Mouse (Mus musculus): Measurements from ENCODE around the gene Mb21d2. TPM values are rescaled to one million over a fixed set of nuclear protein-coding genes. Genes with fewer than 3 reads are reported as not detected.

Gene Mb21d2
- total and polyA plus RNA-seq, 3 experiments: not detected

GRCm38 (mm10) chr16:28899161-28899540, 30.3 kb downstream of the Mb21d2 start:
- Histone ChIP-seq H3K79me2 (ENCODE audit: control insufficient read depth, insufficient read depth, low read length, poor library complexity) (no peaks in the 10 kb centered on the region), H3K27me3 (ENCODE audit: control insufficient read depth in 1 of 2, insufficient read depth in 2 of 2, low read length in 2 of 2) (no peaks in the 10 kb centered on the region), H3K4me3 (ENCODE audit: control insufficient read depth in 1 of 2, insufficient read depth in 1 of 2, low read depth in 2 of 2, low read length in 2 of 2) (no peak overlapping the region), H3K27ac (ENCODE audit: control insufficient read depth, low read depth, low read length) (no peak overlapping the region), H3K9me3 (replicated peaks; ENCODE audit: insufficient read depth, low read length) (no peaks in the 10 kb centered on the region), H3K9ac (ENCODE audit: control insufficient read depth, low read depth, low read length, poor library complexity, severe bottlenecking) (no peak overlapping the region), H3K4me1 (ENCODE audit: control insufficient read depth in 1 of 2, insufficient read depth in 2 of 2, low read length in 2 of 2) (no peaks in the 10 kb centered on the region), H3K36me3 (ENCODE audit: control insufficient read depth in 1 of 2, insufficient read depth in 2 of 2, low read length in 2 of 2) (no peaks in the 10 kb centered on the region)
- TF ChIP-seq ZMIZ1 (IDR thresholded peaks at IDR 0.05; ENCODE audit: low read depth, low read length) (no peak), KAT2A (conservative IDR thresholded peaks at IDR 0.05; ENCODE audit: low read depth, low read length) (no peak), POLR2A (IDR thresholded peaks at IDR 0.05; ENCODE audit: control insufficient read depth in 1 of 2, insufficient read depth in 1 of 2, low read depth in 1 of 2, low read length in 2 of 2, poor library complexity in 1 of 2) (no peak), MEF2A (IDR thresholded peaks at IDR 0.05; ENCODE audit: extremely low read depth, insufficient replicate concordance, low read depth, low read length, poor library complexity, severe bottlenecking) (no peak), ZKSCAN1 (IDR thresholded peaks at IDR 0.05; ENCODE audit: low read depth, low read length) (no peak), JUND (IDR thresholded peaks at IDR 0.05; ENCODE audit: low read depth, low read length) (no peak)
- no peak for DNase-seq (ENCODE audit: low read depth, low spot score)

- H3K9me3 ChIP-seq (replicated peaks; ENCODE audit: insufficient read depth, low read length): no peaks in the 10 kb centered on the region
- TF ChIP-seq UBTF (IDR thresholded peaks at IDR 0.05; ENCODE audit: borderline replicate concordance, insufficient read depth, low read depth, low read length) (no peak), ELF1 (IDR thresholded peaks at IDR 0.05; ENCODE audit: low read depth, low read length) (no peak), USF1 (IDR thresholded peaks at IDR 0.05; ENCODE audit: low read depth, low read length) (no peak), ZNF384 (IDR thresholded peaks at IDR 0.05; ENCODE audit: low read depth, low read length) (no peak), CTCF (IDR thresholded peaks at IDR 0.05 in 2 of 3, conservative IDR thresholded peaks at IDR 0.05 in 1 of 3; ENCODE audit: control insufficient read depth in 1 of 3, insufficient read depth in 1 of 3, low read depth in 2 of 3, low read length in 3 of 3, poor library complexity in 1 of 3, severe bottlenecking in 1 of 3) (no peak), HCFC1 (IDR thresholded peaks at IDR 0.05; ENCODE audit: low read depth, low read length) (no peak), ETS1 (IDR thresholded peaks at IDR 0.05; ENCODE audit: low read depth, low read length) (no peak), SMC3 (IDR thresholded peaks at IDR 0.05; ENCODE audit: low read depth, low read length) (no peak), MYC (IDR thresholded peaks at IDR 0.05; ENCODE audit: low read depth, low read length) (no peak), KAT2A (conservative IDR thresholded peaks at IDR 0.05; ENCODE audit: low read depth, low read length) (no peak), USF2 (IDR thresholded peaks at IDR 0.05; ENCODE audit: borderline replicate concordance in 1 of 2, insufficient read depth in 1 of 2, low read depth in 1 of 2, low read length in 2 of 2) (no peak), NRF1 (IDR thresholded peaks at IDR 0.05; ENCODE audit: insufficient read depth, low read depth, low read length, poor library complexity, severe bottlenecking) (no peak), RAD21 (IDR thresholded peaks at IDR 0.05; ENCODE audit: low read depth, low read length) (no peak), ZKSCAN1 (IDR thresholded peaks at IDR 0.05; ENCODE audit: low read depth, low read length) (no peak)
Measured at GRCm38 (mm10) chr16:28898509-28899160, 30.8 kb downstream of the Mb21d2 start.

More at GRCm38 (mm10) chr16:28898509-28899160, 30.8 kb downstream of the Mb21d2 start:
- no peak overlapping the region for H3K4me3 ChIP-seq (ENCODE audit: control insufficient read depth in 1 of 2, insufficient read depth in 1 of 2, low read depth in 2 of 2, low read length in 2 of 2)
- no peaks in the 10 kb centered on the region for H3K27me3 ChIP-seq (ENCODE audit: control insufficient read depth in 1 of 2, insufficient read depth in 2 of 2, low read length in 2 of 2)
- H3K79me2 ChIP-seq (ENCODE audit: control insufficient read depth, insufficient read depth, low read length, poor library complexity): no peaks in the 10 kb centered on the region
- H3K9ac ChIP-seq (ENCODE audit: control insufficient read depth, low read depth, low read length, poor library complexity, severe bottlenecking): no peak overlapping the region
- H3K36me3 ChIP-seq (ENCODE audit: control insufficient read depth in 1 of 2, insufficient read depth in 2 of 2, low read length in 2 of 2): no peaks in the 10 kb centered on the region
- no peaks in the 10 kb centered on the region for H3K4me1 ChIP-seq (ENCODE audit: control insufficient read depth in 1 of 2, insufficient read depth in 2 of 2, low read length in 2 of 2)
- no peak for DNase-seq (ENCODE audit: low read depth, low spot score)
- no peak overlapping the region for H3K27ac ChIP-seq (ENCODE audit: control insufficient read depth, low read depth, low read length)
